In genomic region chr4:138913797-138914196, GRCm38 (mm10) we compare ENCODE assay signal across 8 mouse cellular contexts. TPM values are rescaled to one million over a fixed set of nuclear protein-coding genes. Genes with fewer than 3 reads are reported as not detected.
DNase-seq lines count a peak whose midpoint lies in the region; ATAC-seq and TF ChIP-seq lines count a peak whose summit lies in the region.

Gene Otud3 (minus strand): TSS chr4:138913945.

- in situ Hi-C loops in Patski (cut with MboI; ENCODE audit: low pct_unique_long_range_greater_than_20kb), result no loop called here

- ATAC-seq in Patski, result peak; percentile 62
- peak; percentile 95 for ATAC-seq in hindbrain, embryonic 13.5 days (ENCODE audit: low FRiP score)

- peaks cover 11% of the 10 kb centered on the region for H3K36me3 ChIP-seq in hindbrain, embryonic 13.5 days

- H3K27ac ChIP-seq in hindbrain, embryonic 13.5 days, result peak within 1 kb of the TSS; percentile 79

- WGBS in hindbrain, embryonic 13.5 days, result 1% methylated on average over 36 of the region's 39 CpGs

- peaks cover 35% of the 10 kb centered on the region for H3K4me1 ChIP-seq in hindbrain, embryonic 13.5 days (replicated peaks)

- POLR2A ChIA-PET in Patski (lab: Charles Lee), result no interaction called here

- CTCF ChIA-PET in Patski (lab: Charles Lee), result no interaction called here

- peak within 1 kb of the TSS; percentile 96 for H3K4me3 ChIP-seq in hindbrain, embryonic 13.5 days

- peak; percentile 76 for DNase-seq in Patski (ENCODE audit: low read depth, low spot score)
- DNase-seq in cerebellum, postnatal 14 days, result peak; percentile 98
- peak; percentile 91 to 92 for DNase-seq in frontal cortex, postnatal 14 days (ENCODE audit: low spot score in 2 of 2)
- DNase-seq in layer of hippocampus, postnatal 25 days (ENCODE audit: extremely low spot score in 1 of 2, low spot score in 1 of 2), result peak; percentile 84 to 85
- peak; percentile 96 for DNase-seq in lung, postnatal 25 days (ENCODE audit: low spot score)
- peak; percentile 98 for DNase-seq in retina, embryonic 14.5 days (ENCODE audit: low spot score)
- peak; percentile 97 for DNase-seq in thymus, postnatal 4 days

- no peaks in the 10 kb centered on the region for H3K9me3 ChIP-seq in hindbrain, embryonic 13.5 days

- H3K9ac ChIP-seq in hindbrain, embryonic 13.5 days, result peak within 1 kb of the TSS; percentile 95

- H3K27me3 ChIP-seq in Patski, result no peaks in the 10 kb centered on the region
- no peaks in the 10 kb centered on the region for H3K27me3 ChIP-seq in hindbrain, embryonic 13.5 days

- peak; percentile 77 for TF ChIP-seq CTCF in Patski (IDR thresholded peaks at IDR 0.05)

- H3K4me2 ChIP-seq in hindbrain, embryonic 13.5 days, result peak within 1 kb of the TSS; percentile 81

RNA-seq across cellular contexts. Expression of gene Otud3, which starts in this region (rescaled TPM):
- 10.5 TPM for polyA plus RNA-seq in Patski (2021)
- polyA plus RNA-seq in hindbrain, embryonic 13.5 days (2015; fragmentation: Nextera tagmentation; extraction: Ambion mirVana), result 2.5 and 3.5 TPM in 2 replicates
- 10 to 100 TPM in 1 of 2 experiments, 1 to 10 TPM in 1; 9.3 to 13.2 TPM for total RNA-seq in layer of hippocampus, postnatal 25 days (2021)

Comparison
In these comparisons a context has a peak if more than half of its experiments do, and no peak if none do; other contexts are left out.
1. Peak in every context shown above with its lines: DNase-seq, ATAC-seq, H3K4me3 ChIP-seq and H3K27ac ChIP-seq.